Mouse (Mus musculus) 3T3-L1 (cell line): ENCODE data around the gene Gm49322.
A peak's percentile ranks its signal among the peaks of the same experiment; 100 is the strongest.

Source experiments
- DNase-seq: peaks from one replicate; pipeline ENCODE4 v3.0.0-alpha.2; 2015; ENCODE audit warnings: low read depth, low spot score

The Gm49322 gene

GRCm38 (mm10) chr10:80655406-80656129 is 49.7 kb downstream of the Gm49322 start:
- no peak for DNase-seq

GRCm38 (mm10) chr10:80656130-80656862 is 50.5 kb downstream of the Gm49322 start:
- peak; percentile 99 for DNase-seq

GRCm38 (mm10) chr10:80656863-80657623 is 51.2 kb downstream of the Gm49322 start, which contains the start of gene Btbd2:
TSS of gene Btbd2 (minus strand) at chr10:80657071.
- DNase-seq, result peak; percentile 61

- no peak for DNase-seq
These were observed 52.5 kb downstream of the Gm49322 start for GRCm38 (mm10) chr10:80658194-80658840.

DNA sequence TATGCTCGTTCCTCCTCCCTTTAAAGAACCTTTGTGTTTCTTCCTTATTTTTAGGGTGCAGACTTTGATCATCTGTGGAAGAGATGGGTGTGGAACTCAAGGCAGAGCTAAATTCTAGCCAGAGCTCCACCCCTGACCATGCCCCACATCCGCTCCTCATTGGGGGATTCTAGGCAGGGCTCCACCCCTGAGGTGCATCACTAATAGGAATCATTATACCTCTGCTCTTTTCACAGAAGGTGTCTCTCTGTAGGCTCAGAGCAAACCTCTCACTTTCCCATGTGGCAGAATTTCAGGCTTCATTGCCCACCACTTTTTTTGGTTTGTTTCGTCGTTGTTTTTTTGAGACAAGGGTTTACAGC is 53.0 kb downstream of the Gm49322 start:
- DNase-seq, result no peak

- DNase-seq, result peak; percentile 85
These were observed 53.4 kb downstream of the Gm49322 start for GRCm38 (mm10) chr10:80659213-80659612.

DNA sequence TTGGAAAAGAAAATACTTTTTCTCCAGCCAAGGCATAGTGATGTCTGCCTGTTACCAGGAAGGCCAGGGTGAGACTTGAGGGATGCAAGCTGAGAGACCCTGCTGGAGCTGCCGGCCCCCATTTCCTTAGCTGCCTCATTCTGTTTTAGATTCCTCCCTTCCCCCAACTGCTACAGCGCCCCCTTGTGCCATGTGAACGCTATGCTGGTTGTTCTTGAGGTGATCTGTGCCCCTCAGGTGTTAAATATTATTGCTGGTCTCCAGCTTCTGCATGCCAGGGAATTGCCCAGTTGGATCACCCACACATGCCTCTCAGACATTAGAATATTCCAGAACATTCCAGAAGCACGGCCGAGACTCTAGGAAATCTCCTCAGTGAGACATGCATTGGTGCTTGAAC is 55.3 kb downstream of the Gm49322 start:
- no peak for DNase-seq

DNA sequence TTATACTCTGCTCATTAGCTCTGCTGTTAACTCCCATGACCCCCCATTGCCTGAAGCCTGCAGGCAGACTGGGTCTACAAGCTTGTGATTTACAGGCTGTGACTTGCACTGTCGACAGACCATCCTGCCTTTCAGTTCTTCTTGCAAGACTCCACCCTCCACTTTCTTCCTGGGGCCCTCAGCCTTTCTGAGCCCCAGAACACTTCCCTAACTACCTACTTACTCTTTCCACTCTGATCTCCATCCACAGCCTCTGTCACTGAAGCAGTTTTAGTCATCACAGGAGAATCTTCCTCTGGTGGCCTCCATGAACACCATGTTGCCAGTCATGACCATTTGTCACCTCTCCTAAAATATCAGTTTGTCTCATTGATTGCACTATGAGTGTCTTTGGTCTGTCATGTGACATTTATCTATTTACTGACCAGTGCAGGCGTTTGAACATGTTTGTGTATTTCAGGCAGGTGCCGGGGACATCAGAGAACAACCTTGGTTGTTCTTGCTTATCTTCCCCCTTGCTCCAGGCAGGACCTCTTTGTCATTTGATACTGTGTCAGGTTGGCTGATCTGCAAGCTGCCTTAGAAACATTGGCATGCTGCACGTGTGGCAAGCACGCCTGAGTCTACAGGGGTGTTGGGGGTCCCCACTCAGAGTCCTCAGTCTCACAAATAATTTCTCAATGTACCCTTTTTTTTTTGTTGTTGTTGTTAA is 57.8 kb downstream of the Gm49322 start:
- DNase-seq, result no peak

- DNase-seq, result peak; percentile 88
These were observed 58.6 kb downstream of the Gm49322 start for GRCm38 (mm10) chr10:80664197-80665015.

DNA sequence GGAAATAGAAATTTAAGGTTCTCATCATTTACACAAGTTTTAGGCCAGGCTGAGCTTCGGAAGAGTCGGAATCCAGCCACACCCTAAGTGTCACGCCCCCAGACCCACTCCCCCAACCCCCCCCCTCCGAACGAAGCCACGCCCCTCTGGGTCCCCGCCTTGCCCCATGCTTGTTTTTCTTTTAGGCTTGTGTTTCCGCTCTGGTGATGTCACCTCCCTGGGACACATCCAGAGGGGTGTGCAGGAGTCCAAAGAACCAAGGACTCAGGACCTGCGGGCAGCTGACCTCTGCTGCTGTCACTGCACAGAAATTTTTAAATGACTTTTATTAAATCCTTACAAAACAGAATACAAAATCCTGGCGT is 59.2 kb downstream of the Gm49322 start:
- DNase-seq, result peak; percentile 72
